Mouse (Mus musculus) testis, adult 2 months (tissue): Measurements from ENCODE around the gene 4933421I07Rik.

Experiments
- CTCF ChIP-seq: fragments of 200-500 bp; IDR thresholded peaks from 2 replicates; pipeline ENCODE4 v1.5.1; 2012; ENCODE audit warnings: low read depth, mild to moderate bottlenecking, inconsistent platforms, low read length, moderate library complexity; ENCODE audit not compliant: control insufficient read depth, insufficient read depth, insufficient replicate concordance
- POLR2A ChIP-seq: fragments of 200-500 bp; IDR thresholded peaks from 2 replicates; pipeline ENCODE4 v1.6.1; 2012; ENCODE audit warnings: low read depth, mild to moderate bottlenecking, inconsistent platforms, low read length, moderate library complexity; ENCODE audit not compliant: control insufficient read depth

GRCm38 (mm10) chr7:42496202-42496601 lies 48.3 kb upstream of the 4933421I07Rik start:
- TF ChIP-seq POLR2A (no peak), CTCF (no peak)
